Mouse (Mus musculus) MEL (cell line): ENCODE data around the gene Npm1.

Source experiments
- BHLHE40 ChIP-seq: IDR thresholded peaks from 2 replicates; pipeline ENCODE4 v1.6.1; 2012; ENCODE audit warnings: low read depth, mild to moderate bottlenecking, inconsistent platforms, low read length, improper control_type of control experiment, borderline replicate concordance
- CTCF ChIP-seq, 3 experiments: IDR thresholded peaks in 2 of 3; conservative IDR thresholded peaks in 1 of 3; 2 replicates each; pipeline ENCODE4 v1.5.1; 2011 to 2012; ENCODE audit warnings: low read length in 3 of 3, low read depth in 2 of 3, mild to moderate bottlenecking in 2 of 3, improper control_type of control experiment in 1 of 3, inconsistent platforms in 1 of 3, mixed read lengths in 1 of 3, moderate library complexity in 1 of 3; ENCODE audit not compliant: control insufficient read depth in 1 of 3, insufficient read depth in 1 of 3, poor library complexity in 1 of 3, severe bottlenecking in 1 of 3
- MAFK ChIP-seq: IDR thresholded peaks from 2 replicates; pipeline ENCODE4 v1.6.1; 2011; ENCODE audit warnings: low read depth, mild to moderate bottlenecking, low read length, improper control_type of control experiment, borderline replicate concordance
- MEF2A ChIP-seq: IDR thresholded peaks from 2 replicates; pipeline ENCODE4 v1.6.1; 2014; ENCODE audit warnings: low read depth, mild to moderate bottlenecking, inconsistent platforms, low read length, improper control_type of control experiment; ENCODE audit not compliant: poor library complexity, insufficient replicate concordance, severe bottlenecking; ENCODE audit errors: extremely low read depth
- MXI1 ChIP-seq: IDR thresholded peaks from 2 replicates; pipeline ENCODE4 v1.6.1; 2011; ENCODE audit warnings: mild to moderate bottlenecking, low read depth, low read length, improper control_type of control experiment
- MYC ChIP-seq: IDR thresholded peaks from 2 replicates; pipeline ENCODE4 v1.6.1; 2011; ENCODE audit warnings: low read depth, mild to moderate bottlenecking, low read length, improper control_type of control experiment, moderate library complexity
- POLR2A ChIP-seq, 2 experiments: IDR thresholded peaks; 2 replicates each; pipeline ENCODE4 v1.6.1; 2011 to 2012; ENCODE audit warnings: low read length in 2 of 2, mild to moderate bottlenecking in 2 of 2, control low read depth in 1 of 2, improper control_type of control experiment in 1 of 2, low read depth in 1 of 2, moderate library complexity in 1 of 2; ENCODE audit not compliant: control insufficient read depth in 1 of 2, insufficient read depth in 1 of 2, poor library complexity in 1 of 2
- POLR2AphosphoS2 ChIP-seq: IDR thresholded peaks from 2 replicates; pipeline ENCODE4 v1.6.1; 2011; ENCODE audit warnings: low read length, improper control_type of control experiment
- RCOR1 ChIP-seq: IDR thresholded peaks from 2 replicates; pipeline ENCODE4 v1.6.1; 2012; ENCODE audit warnings: low read depth, mild to moderate bottlenecking, inconsistent platforms, low read length, improper control_type of control experiment
- SIN3A ChIP-seq: IDR thresholded peaks from 2 replicates; pipeline ENCODE4 v1.6.1; 2012; ENCODE audit warnings: low read length, improper control_type of control experiment, inconsistent platforms
- USF1 ChIP-seq: IDR thresholded peaks from 2 replicates; pipeline ENCODE4 v1.6.1; 2014; ENCODE audit warnings: low read depth, mild to moderate bottlenecking, inconsistent platforms, low read length, improper control_type of control experiment, moderate library complexity
- ZC3H11A ChIP-seq: IDR thresholded peaks from 2 replicates; pipeline ENCODE4 v1.6.1; 2012; ENCODE audit warnings: low read depth, mild to moderate bottlenecking, inconsistent platforms, low read length, improper control_type of control experiment
- ZKSCAN1 ChIP-seq: IDR thresholded peaks from 2 replicates; pipeline ENCODE4 v1.6.1; 2012; ENCODE audit warnings: low read depth, mild to moderate bottlenecking, inconsistent platforms, low read length, improper control_type of control experiment, moderate library complexity
- ZNF384 ChIP-seq: IDR thresholded peaks from 2 replicates; pipeline ENCODE4 v1.6.1; 2012; ENCODE audit warnings: low read depth, mild to moderate bottlenecking, inconsistent platforms, low read length, improper control_type of control experiment

- TF ChIP-seq MYC (no peak), BHLHE40 (no peak), ZKSCAN1 (no peak), POLR2AphosphoS2 (no peak), CTCF (IDR thresholded peaks at IDR 0.05 in 2 of 3, conservative IDR thresholded peaks at IDR 0.05 in 1 of 3; ENCODE audit: control insufficient read depth in 1 of 3, insufficient read depth in 1 of 3, low read depth in 2 of 3, low read length in 3 of 3, poor library complexity in 1 of 3, severe bottlenecking in 1 of 3) (no peak), ZC3H11A (no peak), MAFK (no peak), MXI1 (no peak), POLR2A (IDR thresholded peaks at IDR 0.05; ENCODE audit: control insufficient read depth in 1 of 2, insufficient read depth in 1 of 2, low read depth in 1 of 2, low read length in 2 of 2, poor library complexity in 1 of 2) (no peak), RCOR1 (no peak), ZNF384 (no peak), USF1 (no peak), MEF2A (no peak), SIN3A (no peak)
These were observed 16.8 kb upstream of the Npm1 start for GRCm38 (mm10) chr11:33179802-33180201.
